Mouse (Mus musculus) CD8-positive naive resting alpha-beta T cell, adult 2 months (primary cell): Measurements from ENCODE around the gene Gse1.

Experiments used
- DNase-seq, 2 experiments: peaks; one replicate each; pipeline ENCODE4 v3.0.0; 2022; ENCODE audit warnings: low read depth in 2 of 2, low spot score in 2 of 2

Gene Gse1

DNA sequence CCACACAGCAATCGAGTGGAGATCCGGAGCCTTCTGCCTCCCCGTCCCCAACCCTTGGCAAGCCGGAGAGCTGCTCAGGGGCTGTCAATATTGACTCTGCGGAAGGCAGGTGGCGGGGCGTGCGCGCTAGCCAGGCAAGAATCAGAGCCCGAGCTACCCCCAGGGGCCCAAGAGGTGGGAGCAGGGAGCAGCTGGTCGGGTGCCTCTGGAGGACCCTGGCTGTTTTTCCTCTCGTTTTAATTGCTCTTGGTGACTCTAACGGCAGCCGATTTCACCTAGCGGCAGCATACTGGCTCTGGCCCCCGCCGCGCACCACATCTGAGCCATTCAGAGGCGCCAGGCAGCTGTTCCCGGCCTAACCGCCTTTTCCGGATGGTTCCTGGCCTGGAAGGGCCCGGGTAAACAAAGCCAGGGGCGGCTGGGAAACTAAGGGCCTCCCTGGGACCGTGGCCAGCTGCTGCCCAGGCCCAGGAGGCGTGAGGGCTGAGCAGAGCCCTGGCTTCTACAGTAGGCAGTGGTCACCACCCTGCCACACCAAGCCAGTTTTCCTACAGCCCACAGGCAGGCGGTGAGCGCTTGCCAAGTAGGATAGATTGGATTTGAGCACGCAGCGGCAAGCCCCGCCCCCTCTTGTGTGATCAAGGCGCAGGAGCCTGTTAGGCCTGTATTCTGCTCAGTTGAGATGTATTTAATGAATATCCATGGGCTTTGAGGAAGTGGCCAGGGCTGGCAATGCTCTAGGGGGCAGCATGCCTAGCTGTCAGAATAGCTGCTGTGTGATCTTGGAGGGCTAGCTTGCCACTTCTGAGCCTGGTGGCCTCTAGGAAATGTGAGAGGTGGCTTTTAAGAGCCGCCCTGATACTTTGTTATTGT lies 188.5 kb downstream of the Gse1 start:
- DNase-seq, result no peak

DNA sequence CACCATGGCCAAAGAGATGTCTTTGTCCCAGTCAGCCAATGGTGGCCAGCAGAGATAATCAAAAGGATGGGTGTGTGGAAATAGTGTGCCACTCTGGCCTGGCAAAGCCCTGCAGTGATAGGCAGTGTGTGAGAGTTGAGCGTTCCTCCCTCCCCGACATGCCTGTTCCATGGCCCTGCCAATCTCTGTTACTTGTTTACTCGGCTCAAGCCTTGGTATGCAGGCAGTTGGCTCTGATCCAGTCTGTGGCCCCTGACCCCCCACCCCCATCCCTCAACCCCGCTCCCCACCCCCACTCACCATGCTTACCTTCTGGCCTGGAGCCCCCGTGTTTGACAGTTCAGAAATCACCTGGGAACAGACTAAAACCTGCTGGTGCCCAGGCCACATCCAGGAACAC lies 189.9 kb downstream of the Gse1 start:
- DNase-seq, result no peak

DNA sequence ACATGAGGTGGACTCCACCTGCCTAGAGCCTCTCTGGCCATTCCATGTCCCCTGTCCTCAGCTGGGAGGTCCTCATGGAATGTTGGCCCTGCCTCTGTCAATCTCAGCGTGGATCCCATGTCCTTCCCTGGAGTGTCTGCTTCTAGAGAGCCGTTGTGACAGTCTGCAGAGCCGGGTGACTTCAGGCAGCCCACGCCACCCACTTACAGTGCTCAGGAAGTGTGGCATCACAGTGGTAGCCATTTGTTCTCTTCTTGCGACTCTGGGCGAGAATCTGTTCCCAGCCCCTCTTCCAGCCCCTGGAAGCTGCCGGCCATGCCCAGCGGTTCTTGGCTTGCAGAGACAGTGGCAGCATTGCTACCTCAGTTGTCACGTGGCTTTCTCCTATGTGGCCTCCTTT lies 191.4 kb downstream of the Gse1 start:
- DNase-seq, result no peak

DNA sequence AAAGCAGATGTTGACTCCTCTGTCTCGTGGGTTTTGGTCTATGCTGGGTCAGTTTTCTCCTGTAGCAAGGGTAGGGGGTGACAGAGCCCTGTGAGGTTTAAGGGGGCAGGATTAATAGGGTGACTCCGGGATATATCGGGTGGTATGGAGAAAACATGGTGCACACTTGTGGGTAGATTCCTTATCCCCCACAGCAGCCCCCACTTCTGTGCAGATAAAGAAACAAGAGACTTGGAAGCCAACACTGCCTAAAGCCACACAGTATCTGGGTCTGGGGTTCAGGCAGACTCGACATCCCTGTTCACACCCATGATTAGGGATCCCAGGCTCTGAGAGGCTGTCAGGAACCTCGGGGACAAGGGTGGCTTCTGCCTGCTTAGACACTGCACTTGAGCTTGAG lies 192.0 kb downstream of the Gse1 start:
- no peak for DNase-seq

DNA sequence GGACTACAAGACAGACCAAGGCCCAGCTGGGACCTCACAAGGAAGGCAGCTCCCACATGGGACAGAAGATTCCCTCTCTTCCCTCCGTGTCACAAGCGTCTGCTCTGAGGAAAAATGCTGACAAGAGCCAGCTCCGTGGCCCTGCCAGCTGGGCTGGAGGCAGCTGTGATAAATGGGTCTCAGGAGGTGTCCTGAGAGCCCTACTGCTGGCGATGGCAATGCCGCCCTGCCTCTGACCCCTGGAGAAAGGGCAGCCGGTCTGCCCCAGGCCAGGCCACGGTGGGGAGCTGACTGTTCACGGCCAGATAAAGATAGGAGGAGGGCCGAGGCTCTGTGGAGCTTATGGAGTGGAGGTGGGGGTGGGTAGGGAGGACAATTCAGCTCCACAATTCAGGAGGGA lies 193.4 kb downstream of the Gse1 start:
- no peak for DNase-seq

DNA sequence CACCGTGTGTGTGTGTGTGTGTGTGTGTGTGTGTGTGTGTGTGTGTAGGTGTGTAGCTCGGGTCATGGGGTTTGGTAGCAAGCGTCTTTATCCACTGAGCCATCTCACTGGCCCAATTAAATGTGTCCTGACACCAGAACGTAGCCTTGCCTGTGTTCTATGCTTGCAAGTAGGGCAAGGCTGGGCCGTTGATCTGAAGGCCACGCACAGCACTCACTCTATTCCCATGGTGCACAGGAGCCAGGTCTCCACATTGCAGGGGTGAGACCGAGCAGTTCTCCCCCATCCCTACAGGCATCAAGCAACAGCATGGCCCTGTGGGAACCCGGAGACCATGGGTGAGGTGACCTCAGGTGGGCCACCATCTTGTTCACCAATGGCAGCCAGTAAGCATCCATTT lies 194.0 kb downstream of the Gse1 start:
- no peak for DNase-seq

DNA sequence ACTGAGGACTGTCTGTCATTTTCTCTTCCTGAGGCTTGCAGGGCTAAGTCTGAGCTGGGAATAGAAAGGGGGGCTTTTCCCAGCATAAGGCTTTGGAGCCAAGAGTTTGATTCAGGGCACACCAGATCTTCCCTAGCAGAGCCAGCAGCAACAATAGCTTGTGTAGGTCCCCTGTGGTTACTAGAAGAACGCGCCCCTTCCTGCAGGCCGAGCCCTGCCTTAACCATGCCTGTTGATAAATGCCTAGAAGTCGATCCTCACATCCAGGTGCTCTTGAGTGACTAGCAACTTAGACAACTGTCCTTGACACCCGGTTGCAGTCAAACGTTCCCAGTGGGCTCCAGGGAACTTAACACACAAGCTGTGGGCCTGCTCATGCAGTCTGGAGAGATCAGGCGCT lies 195.3 kb downstream of the Gse1 start:
- DNase-seq, result no peak

DNA sequence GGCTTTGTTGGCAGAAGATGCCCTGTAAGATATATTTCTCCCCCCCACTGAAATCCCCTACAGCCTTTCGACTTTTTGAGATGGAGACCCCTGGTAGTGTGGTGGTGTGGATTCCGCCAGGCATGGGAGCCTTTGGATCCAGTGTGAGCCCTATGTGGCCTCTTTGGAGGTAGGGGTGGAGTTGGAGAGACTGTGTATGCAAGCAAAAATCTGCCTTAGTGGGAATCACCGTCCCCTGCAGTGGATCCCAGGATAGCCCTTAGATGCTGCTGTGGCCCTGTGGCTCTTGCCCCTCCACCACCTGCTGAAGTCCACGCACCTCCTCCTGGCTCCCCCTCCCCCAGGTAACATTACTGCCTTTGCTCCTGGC lies 196.6 kb downstream of the Gse1 start:
- DNase-seq, result no peak

DNA sequence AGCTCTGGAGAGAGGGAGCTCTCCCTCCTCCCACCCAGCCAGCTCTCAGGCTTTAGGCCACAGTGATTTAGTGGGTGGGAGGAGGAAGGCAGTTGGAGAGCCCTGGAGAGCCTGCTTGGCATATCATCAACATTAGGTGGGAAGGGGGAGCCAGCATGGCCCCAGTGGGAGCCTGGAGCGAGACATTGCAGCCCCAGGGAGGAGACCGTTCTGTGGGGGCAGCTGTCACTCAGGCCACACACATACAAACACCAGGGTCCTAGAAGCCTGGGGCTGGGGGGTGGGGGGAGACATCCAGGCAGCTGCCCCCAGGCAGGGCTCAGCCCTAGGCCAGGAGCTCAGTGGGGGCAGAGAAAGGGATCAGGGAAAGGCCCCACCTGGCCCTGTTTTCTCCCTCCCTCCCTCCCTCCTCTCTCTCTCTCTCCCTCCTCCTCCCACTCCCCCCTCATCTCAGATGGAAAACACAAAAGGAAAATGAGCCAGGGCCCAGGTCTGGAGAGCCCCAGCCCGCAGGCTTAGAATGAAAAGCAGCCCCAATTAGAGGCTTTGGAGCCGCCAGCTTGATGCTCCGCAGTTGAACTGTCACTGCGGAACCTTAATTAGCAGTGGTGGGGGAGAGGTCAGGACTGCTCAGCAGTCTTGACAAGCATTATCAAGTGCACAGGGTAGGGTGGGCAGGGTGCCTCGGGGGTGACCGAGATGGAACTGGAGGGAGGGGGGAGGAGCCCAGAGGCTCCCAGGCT lies 197.1 kb downstream of the Gse1 start:
- DNase-seq, result no peak

DNA sequence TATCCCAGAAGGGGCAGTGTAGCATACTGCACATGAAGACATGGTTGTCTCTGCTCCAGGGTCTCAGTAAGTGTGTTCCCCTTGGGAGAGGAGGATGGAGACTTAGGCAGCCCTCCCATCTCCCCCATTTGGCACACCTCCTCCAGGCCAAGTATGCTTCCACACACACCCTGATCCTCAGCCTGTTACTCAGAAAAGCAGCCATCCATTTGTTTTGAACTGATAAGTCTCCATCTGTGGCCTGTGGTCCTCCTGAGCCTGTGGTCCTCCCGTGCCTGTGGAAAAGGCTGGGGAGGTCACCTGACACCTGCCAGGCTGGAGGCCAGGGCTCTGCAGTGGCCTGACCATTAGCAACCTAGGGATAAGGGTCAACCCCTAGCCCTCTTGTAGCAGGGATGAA lies 197.8 kb downstream of the Gse1 start:
- no peak for DNase-seq

DNA sequence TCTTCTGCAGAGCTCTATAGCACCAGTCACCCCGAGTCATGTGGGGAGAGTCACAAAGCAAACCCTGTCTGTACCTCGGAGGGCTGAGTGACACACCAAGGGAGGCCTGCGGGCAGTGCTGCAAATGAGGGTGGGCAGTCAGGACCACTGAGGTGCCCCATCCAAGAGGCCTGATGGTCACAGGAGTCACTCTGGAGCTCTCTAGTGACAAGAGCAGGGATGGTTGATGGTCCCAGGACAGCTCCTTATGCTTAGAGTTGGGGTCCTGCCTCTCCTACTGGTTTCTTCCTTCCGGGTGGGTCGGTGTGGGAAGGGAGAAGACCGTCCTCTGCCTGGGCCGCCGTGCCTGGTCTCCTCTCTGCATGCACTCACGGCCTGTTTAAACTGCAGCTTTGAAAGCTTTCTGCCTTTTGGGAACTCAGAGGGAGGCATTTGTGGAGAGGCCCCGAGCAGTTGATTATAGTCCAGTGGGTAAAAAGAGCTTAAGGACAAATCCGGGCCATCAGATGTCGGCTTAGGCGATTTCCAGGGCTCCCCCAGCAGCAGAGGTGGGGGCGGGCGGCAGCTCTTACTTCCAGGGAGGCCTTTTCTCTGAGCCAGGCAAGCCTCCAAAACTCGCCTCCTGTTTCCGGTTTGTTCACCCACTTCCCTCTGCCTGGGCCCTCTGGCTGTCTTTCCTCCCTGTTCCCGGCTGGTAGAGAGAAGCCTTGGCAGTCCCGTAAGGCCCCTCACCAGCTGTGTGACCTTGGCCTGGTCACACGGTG lies 198.5 kb downstream of the Gse1 start:
- no peak for DNase-seq

DNA sequence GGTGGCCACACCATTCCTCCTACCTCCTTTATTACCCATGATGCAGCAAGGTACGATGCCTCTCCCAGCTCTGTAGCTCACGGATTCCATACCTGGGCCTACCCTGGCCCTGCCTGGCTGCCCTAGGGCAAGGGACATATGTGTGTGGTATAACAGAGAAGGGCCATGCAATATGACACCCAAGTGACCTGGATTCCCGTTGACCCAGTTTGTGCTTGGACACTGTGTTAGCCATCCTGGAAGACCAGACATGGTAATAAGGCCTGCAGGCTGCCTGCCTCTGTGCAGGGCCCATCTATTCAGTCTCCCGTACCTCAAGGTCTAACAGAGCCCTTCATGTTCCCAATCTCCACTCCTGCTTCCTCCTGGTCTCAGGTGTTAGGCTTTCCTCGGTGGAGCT lies 200.2 kb downstream of the Gse1 start:
- no peak for DNase-seq

DNA sequence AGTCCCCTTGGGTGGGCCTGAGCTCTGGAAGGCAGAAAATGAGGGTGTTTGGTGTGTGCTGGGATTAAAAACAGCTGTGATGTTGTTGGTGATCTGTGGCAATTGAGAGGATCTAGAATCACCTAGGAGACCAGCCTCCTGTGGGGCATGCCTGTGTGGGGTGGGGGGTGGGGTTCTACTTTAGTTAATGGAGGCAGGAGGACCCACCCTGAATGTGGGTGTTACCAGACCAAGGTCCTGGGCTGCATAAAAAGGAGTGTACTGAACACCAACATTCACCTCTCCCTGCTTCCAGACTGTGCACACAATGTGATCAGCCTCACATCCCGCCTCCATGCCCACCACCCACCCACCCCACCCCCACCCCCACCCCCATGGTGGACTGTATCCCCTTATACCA lies 200.9 kb downstream of the Gse1 start:
- DNase-seq, result no peak

DNA sequence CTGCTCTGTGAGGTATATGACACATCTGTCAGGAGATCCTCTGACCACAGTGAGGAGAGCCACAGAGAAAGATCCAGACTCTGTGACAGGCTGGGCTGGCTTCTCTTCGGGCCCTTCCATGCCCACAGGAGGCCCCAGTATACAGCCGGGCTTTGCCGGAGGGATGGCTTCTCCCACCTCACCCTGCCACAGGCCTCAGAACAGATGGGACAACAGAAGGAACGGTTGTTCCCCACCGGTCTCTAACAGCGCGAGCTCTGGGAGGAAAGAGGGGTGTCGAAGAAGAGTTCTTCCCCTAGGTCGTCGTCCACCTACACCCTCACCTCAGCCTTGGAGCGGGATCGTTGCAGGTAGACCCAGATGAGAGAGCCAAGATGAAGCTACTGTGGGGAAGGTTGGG lies 202.8 kb downstream of the Gse1 start:
- no peak for DNase-seq

DNA sequence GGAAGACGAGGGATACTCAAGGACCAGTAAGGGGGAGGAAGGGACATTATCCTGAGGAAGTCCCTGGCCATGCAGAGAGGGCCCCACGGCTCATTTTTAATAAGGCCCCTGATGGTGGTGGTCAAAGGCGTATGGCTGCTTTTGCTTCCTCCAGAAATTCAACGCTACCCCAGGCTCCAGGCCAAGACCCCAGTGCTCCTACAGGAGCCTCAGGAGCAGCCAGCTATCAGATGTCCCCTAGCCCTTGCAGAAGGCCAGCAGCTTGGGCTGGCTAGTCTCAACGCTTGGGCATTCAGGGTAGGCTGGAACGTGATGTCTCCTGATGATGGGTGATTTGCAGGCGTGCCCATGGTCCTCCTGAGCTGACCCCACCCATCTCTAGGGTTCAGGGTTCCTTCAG lies 204.2 kb downstream of the Gse1 start:
- DNase-seq, result no peak

DNA sequence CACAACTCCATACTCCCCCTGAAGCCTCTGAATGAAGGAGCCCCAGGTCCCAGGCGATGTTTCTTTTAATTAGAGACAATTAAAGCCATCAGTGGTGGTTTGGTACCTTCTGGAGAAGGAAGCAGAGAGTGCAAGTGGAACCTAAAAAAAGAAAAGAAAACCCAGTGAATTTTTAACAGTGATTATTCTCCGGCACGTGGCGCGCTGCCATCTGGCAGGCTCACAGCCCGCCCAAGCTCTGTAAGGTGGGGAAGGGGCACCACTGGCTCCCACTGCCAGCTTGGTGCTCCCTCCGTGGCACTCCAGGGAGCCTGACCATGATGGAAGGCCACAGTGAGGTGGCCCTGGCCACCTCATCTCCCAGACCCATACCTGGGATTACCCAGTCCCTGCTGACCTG lies 204.9 kb downstream of the Gse1 start:
- no peak for DNase-seq

DNA sequence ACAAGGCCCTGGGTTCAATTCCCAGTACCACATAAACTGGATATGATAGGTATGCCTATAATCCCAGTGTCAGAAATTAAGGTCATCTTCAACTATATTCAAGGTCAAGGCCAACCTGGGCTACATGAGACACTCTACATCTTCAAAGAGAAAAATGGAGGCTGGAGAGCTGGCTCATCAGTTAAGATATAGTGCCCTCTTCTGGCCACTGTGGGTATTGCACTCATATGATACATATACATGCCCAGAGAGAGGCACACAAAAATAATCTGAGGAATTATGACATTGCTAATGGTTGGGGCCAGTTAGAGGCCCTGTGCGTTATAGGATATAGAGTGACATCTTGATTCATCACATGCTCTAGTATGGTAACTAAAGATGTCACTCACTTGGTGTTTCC lies 205.5 kb downstream of the Gse1 start:
- DNase-seq, result no peak

DNA sequence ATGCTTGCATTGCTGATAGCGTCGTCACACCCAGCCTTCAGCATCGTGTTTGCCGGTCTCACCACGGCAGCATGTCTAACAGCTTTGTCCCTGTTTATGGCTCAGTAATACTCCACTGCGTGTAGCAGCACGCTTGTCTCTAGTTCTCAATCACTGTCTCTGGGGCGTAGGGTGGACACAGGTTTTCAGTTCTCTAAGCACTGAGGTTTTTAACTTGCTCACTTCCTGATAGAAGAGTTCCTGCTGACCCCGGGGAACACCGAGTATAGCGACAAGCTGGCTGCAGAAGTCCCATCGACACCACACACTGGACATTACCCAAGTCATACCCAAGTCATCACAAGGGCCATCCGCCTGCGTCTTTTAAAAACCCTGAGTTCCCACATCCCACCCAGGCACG lies 207.5 kb downstream of the Gse1 start:
- no peak for DNase-seq

DNA sequence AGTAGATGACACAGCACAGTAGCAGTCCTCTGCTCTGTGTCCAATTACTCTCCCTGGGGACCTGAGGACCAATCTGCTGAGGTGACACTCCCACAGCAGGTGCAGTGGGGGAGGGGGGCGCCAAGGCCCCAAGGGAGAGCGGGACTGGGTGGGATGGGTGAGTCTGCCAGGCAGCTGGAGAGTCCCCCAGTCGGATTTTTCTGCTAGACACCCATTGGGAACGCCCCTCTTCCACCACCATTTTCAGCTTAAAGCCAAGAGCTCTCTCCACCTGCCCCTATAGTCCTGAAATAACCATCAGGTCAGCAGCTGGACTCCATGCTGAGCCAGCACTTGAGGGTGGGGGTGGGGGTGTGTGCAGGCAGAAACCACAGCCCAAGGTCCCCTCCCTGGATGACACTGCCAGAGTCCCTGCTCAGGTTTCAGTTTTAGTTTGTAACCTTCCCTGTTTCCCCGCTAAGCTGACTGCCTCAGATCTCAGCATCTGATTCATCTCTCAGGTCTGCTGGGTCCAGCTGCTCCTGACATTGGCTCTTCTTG lies 208.3 kb downstream of the Gse1 start:
- DNase-seq, result no peak

DNA sequence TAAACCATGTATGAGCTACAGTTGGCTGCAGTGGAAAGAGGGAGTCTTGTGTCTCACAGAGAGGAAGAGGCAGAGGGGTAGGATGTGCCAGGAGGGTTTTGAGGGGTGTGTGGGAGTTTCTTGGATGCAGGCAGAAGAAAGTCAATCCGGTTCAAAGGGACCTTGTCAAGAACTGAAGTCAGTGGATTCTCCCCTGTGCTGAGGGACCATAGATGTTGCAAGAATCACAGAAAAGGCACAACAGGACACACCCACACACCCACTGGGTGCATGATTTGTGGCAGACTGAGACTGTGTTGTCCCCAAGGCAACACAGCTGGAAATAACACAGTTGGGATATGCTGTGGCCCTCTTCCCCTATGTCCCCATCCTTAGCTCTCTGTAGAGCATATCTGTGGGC lies 209.0 kb downstream of the Gse1 start:
- no peak for DNase-seq

DNA sequence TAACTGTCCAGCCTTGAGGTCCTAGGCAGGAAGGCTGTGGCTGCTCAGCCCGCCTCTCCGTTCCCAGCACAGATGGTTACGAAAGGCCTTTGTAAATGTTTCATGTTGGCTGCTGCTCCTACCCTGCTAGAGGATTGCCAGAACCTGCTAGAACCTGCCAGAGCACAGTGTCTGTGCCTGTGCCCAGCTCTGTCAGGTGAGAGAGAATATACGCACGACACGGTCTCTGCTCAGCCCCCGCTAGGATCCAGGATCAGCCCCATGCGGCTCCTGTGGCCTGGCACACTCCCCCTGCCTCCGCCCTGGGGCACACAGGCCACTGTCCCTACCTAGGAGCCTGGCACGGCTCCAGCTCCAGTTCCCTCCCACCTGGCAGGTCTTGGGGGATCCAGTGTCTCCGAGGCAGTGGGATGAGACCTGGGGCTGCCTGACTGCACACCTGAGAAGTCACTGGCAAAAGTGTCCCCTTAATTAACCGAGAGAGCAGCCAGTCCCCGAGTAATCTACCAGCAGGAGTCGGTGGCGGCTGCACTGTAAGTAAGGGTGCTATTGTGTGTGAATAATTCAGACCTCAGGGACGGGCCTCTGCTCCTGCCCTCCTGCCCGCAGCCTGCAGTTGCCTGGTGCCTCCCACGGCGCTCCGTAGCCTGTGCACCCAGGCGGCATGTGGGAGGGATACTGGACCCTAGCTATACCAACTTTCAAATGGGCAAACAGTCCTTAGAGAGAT lies 209.6 kb downstream of the Gse1 start:
- no peak for DNase-seq
